Comparison of ENCODE assay signal across 8 mouse cellular contexts in the genomic region with DNA sequence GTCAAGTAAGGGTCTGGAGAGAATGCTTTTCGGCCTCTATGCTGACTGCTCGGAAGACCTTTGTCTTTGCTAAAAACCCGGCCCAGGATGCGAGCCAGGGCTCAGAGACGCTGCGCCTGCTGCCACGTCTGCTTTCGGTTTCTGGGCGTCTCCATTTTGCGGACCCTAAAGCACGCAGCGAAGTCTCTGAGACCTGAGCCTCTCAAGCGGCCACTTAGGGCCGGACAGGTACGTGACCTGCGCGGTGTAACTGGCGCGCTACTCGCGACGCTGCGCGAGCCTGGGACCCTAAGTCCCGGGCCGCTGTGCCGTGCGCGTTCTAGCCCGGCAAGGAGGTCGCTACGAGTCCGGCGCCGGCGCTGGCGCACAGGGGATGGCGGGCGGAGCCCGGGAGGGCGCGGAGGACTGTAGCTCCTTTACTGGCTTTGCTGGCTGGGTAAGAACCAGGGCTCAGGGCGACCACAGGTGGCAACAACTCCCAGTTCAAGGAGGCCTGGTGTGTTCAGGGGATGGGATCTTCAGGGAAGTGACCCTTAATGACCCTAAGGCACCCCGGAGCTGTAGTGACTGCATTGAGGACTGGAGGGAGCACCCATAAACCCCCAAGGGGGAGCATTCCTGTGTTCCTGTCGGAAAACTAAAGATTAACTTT. TPM values are rescaled to one million over a fixed set of nuclear protein-coding genes. Genes with fewer than 3 reads are reported as not detected.
A peak's percentile ranks its signal among the peaks of the same experiment; 100 is the strongest.
DNase-seq lines count a peak whose midpoint lies in the region; ATAC-seq and TF ChIP-seq lines count a peak whose summit lies in the region.

A gene (plus strand): TSS at position 144 of the 652 bp plus-strand sequence.

- DNase-seq in layer of hippocampus, adult 18-20 months (ENCODE audit: low spot score in 2 of 2): peak; percentile 26 to 66
- no peak for DNase-seq in layer of hippocampus, adult 9-10 months (ENCODE audit: low spot score)
- peak; percentile 86 for DNase-seq in embryo, embryonic 11 days
- no peak for DNase-seq in gonadal fat pad, adult 2 months (ENCODE audit: low read depth)
- DNase-seq in midbrain, embryonic 14.5 days: peak; percentile 80
- peak; percentile 46 to 73 for DNase-seq in spleen, adult 2 months (ENCODE audit: low read depth in 1 of 2, low spot score in 2 of 2)

- peak within 1 kb of the TSS; percentile 94 for H3K9ac ChIP-seq in intestine, embryonic 16.5 days (ENCODE audit: low read depth, low read length)
- peak within 1 kb of the TSS; percentile 89 for H3K9ac ChIP-seq in limb, embryonic 13.5 days
- peak within 1 kb of the TSS; percentile 69 for H3K9ac ChIP-seq in midbrain, embryonic 14.5 days (replicated peaks; ENCODE audit: low read length)

- no peak for TF ChIP-seq CTCF in spleen, adult 2 months (IDR thresholded peaks at IDR 0.05; ENCODE audit: extremely low read depth, insufficient read depth, insufficient read length, insufficient replicate concordance)

- no peaks in the 10 kb centered on the region for H3K27me3 ChIP-seq in intestine, embryonic 16.5 days (replicated peaks; ENCODE audit: control insufficient read depth, insufficient read depth, low read length)
- no peaks in the 10 kb centered on the region for H3K27me3 ChIP-seq in limb, embryonic 13.5 days
- no peaks in the 10 kb centered on the region for H3K27me3 ChIP-seq in midbrain, embryonic 14.5 days (ENCODE audit: control insufficient read depth, insufficient read depth, low read length)
- H3K27me3 ChIP-seq in spleen, adult 2 months (ENCODE audit: control insufficient read depth, insufficient read depth, low read length): no peaks in the 10 kb centered on the region

- ATAC-seq in intestine, embryonic 16.5 days: peak; percentile 66
- peak; percentile 55 for ATAC-seq in limb, embryonic 13.5 days (ENCODE audit: low FRiP score, low read depth)
- ATAC-seq in midbrain, embryonic 14.5 days (ENCODE audit: low FRiP score, low TSS enrichment): peak; percentile 76

- peak within 1 kb of the TSS; percentile 59 for H3K4me2 ChIP-seq in intestine, embryonic 16.5 days (ENCODE audit: low read depth, low read length)
- H3K4me2 ChIP-seq in limb, embryonic 13.5 days (replicated peaks): peak within 1 kb of the TSS; percentile 75
- peak within 1 kb of the TSS; percentile 78 for H3K4me2 ChIP-seq in midbrain, embryonic 14.5 days (ENCODE audit: low read length)

- no peaks in the 10 kb centered on the region for H3K36me3 ChIP-seq in intestine, embryonic 16.5 days (ENCODE audit: control insufficient read depth, insufficient read depth, low read length)
- peaks cover 14% of the 10 kb centered on the region for H3K36me3 ChIP-seq in limb, embryonic 13.5 days
- H3K36me3 ChIP-seq in midbrain, embryonic 14.5 days (ENCODE audit: control insufficient read depth, insufficient read depth, low read length): no peaks in the 10 kb centered on the region
- H3K36me3 ChIP-seq in spleen, adult 2 months (ENCODE audit: control insufficient read depth, insufficient read depth, low read length): peaks cover 11% of the 10 kb centered on the region; the same call in 1 of the 2 replicates

- WGBS in intestine, embryonic 16.5 days: 0% methylated on average over 45 of the region's 45 CpGs
- under 1% methylated on average over 45 of the region's 45 CpGs for WGBS in limb, embryonic 13.5 days
- WGBS in midbrain, embryonic 14.5 days: under 1% methylated on average over 45 of the region's 45 CpGs
- under 1% methylated on average over 45 of the region's 45 CpGs for WGBS in spleen, adult 2 months

- H3K4me1 ChIP-seq in intestine, embryonic 16.5 days (ENCODE audit: control insufficient read depth, insufficient read depth, low read length): peaks cover 9% of the 10 kb centered on the region
- H3K4me1 ChIP-seq in limb, embryonic 13.5 days: peaks cover 32% of the 10 kb centered on the region
- no peaks in the 10 kb centered on the region for H3K4me1 ChIP-seq in midbrain, embryonic 14.5 days (ENCODE audit: control insufficient read depth, insufficient read depth, low read length)
- H3K4me1 ChIP-seq in spleen, adult 2 months (ENCODE audit: control insufficient read depth, insufficient read depth, insufficient read length): peaks cover 6% of the 10 kb centered on the region; the same call in 1 of the 2 replicates

- peak within 1 kb of the TSS; percentile 100 for H3K27ac ChIP-seq in intestine, embryonic 16.5 days (ENCODE audit: low read length)
- H3K27ac ChIP-seq in limb, embryonic 13.5 days: peak within 1 kb of the TSS; percentile 99
- H3K27ac ChIP-seq in midbrain, embryonic 14.5 days (replicated peaks; ENCODE audit: low read depth, low read length): peak within 1 kb of the TSS; percentile 79
- H3K27ac ChIP-seq in spleen, adult 2 months (ENCODE audit: insufficient read depth, low read length): peak within 1 kb of the TSS; percentile 98

- peak within 1 kb of the TSS; percentile 76 for H3K4me3 ChIP-seq in intestine, embryonic 16.5 days (ENCODE audit: low read length)
- H3K4me3 ChIP-seq in limb, embryonic 13.5 days: peak within 1 kb of the TSS; percentile 74
- peak within 1 kb of the TSS; percentile 58 for H3K4me3 ChIP-seq in midbrain, embryonic 14.5 days (replicated peaks; ENCODE audit: low read depth, low read length)
- peak within 1 kb of the TSS; percentile 72 for H3K4me3 ChIP-seq in spleen, adult 2 months (ENCODE audit: extremely low read depth, insufficient read depth, insufficient read length)

- TF ChIP-seq POLR2A in spleen, adult 2 months (IDR thresholded peaks at IDR 0.05; ENCODE audit: low read depth, low read length): peak; percentile 26; the same call in 1 of the 2 replicates

- H3K9me3 ChIP-seq in intestine, embryonic 16.5 days (ENCODE audit: control insufficient read depth, low read length): no peaks in the 10 kb centered on the region
- no peaks in the 10 kb centered on the region for H3K9me3 ChIP-seq in limb, embryonic 13.5 days
- no peaks in the 10 kb centered on the region for H3K9me3 ChIP-seq in midbrain, embryonic 14.5 days (ENCODE audit: control insufficient read depth, low read length)

RNA-seq across cellular contexts. Expression of the gene that starts here (rescaled TPM):
- 10 to 100 TPM; 41.1 to 41.5 TPM for total RNA-seq in layer of hippocampus, adult 18-20 months (2021)
- polyA plus RNA-seq in gonadal fat pad, adult 2 months (2012; rRNA removed): 54.0 and 64.0 TPM in 2 replicates
- polyA plus RNA-seq in intestine, embryonic 16.5 days (2015; fragmentation: Nextera tagmentation; extraction: Ambion mirVana): 25.6 and 28.2 TPM in 2 replicates
- polyA plus RNA-seq in limb, embryonic 13.5 days (2015; fragmentation: Nextera tagmentation; extraction: Ambion mirVana): 35.3 and 35.6 TPM in 2 replicates
- polyA plus RNA-seq in midbrain, embryonic 14.5 days (2014; fragmentation: Nextera tagmentation; extraction: Ambion mirVana): 11.5 and 16.4 TPM in 2 replicates
- 28.2 and 33.2 TPM in 2 replicates for polyA plus RNA-seq in spleen, adult 2 months (2012; rRNA removed)

Comparison
In these comparisons a context has a peak if more than half of its experiments do, and no peak if none do; other contexts are left out.
1. DNase-seq: peak in layer of hippocampus, adult 18-20 months (2 of 2), embryo, embryonic 11 days (single experiment), midbrain, embryonic 14.5 days (single experiment) and spleen, adult 2 months (2 of 2); none in layer of hippocampus, adult 9-10 months (single experiment) and gonadal fat pad, adult 2 months (single experiment).
2. Peak in every context shown above with its lines, with median percentiles within 50 percentile points of each other: ATAC-seq, H3K27ac ChIP-seq, H3K4me2 ChIP-seq, H3K4me3 ChIP-seq and H3K9ac ChIP-seq.